Mouse (Mus musculus) hematopoietic multipotent progenitor cell, adult 10-12 weeks (in vitro differentiated cells): ENCODE measurements around the gene Plxna2. TPM values are rescaled to one million over a fixed set of nuclear protein-coding genes. Genes with fewer than 3 reads are reported as not detected.

Experiments used
- polyA plus RNA-seq: library from polyadenylated mRNA; stranded (reverse); fragments of >175 nt; gene quantifications from 2 replicates; pipeline ENCODE4 v1.2.3, GENCODE M21; 2012; ENCODE audit warnings: low replicate concordance

Gene Plxna2
- 0.12 and 0.39 TPM in 2 replicates for polyA plus RNA-seq

DNA sequence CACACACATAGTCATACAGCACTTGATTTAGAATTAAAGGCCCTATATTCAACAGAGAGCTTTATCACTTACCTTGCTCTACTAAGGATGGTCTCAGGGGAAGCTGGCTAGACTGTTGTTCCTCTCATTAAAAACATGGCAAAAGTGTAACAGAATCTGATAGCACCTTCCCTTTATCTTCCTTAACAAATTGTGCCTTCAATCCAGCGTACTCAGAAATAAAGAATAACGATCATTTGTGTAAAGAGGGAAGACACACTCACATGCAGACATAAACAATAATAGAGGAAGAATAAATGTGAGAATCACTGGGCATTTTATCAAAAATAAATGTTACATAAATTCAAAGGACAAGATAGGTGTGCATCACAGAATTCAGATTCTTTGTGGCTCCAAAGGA lies at the start of gene Plxna2:
Gene Plxna2, plus strand, starts transcription at position 301 of the 400 bp plus-strand sequence.

